Mouse (Mus musculus) midbrain, embryonic 15.5 days (tissue): ENCODE results near the gene Rassf2. TPM values are rescaled to one million over a fixed set of nuclear protein-coding genes. Genes with fewer than 3 reads are reported as not detected.

Experiments used
- ATAC-seq: fragments of 200-750 bp; cut with Nextera tagmentation; replicated peaks from 2 replicates; pipeline ENCODE4 v1.8.0; 2017; ENCODE audit warnings: moderate TSS enrichment
- H3K27ac ChIP-seq: fragments of 300-500 bp; sonication (generic); 2 replicates; pipeline ENCODE4 v1.5.1; 2015; ENCODE audit warnings: mild to moderate bottlenecking, inconsistent platforms
- H3K27me3 ChIP-seq: fragments of 300-500 bp; sonication (generic); replicated peaks from 2 replicates; pipeline ENCODE4 v1.6.1; 2015; ENCODE audit warnings: inconsistent platforms
- H3K36me3 ChIP-seq: fragments of 300-500 bp; sonication (generic); replicated peaks from 2 replicates; pipeline ENCODE4 v1.6.1; 2015; ENCODE audit warnings: inconsistent platforms
- H3K4me1 ChIP-seq: fragments of 300-500 bp; sonication (generic); 2 replicates; pipeline ENCODE4 v1.6.1; 2015; ENCODE audit warnings: inconsistent platforms
- H3K4me2 ChIP-seq: fragments of 300-500 bp; sonication (generic); 2 replicates; pipeline ENCODE4 v1.6.1; 2015; ENCODE audit warnings: inconsistent platforms, mild to moderate bottlenecking, moderate library complexity
- H3K4me3 ChIP-seq: fragments of 300-500 bp; sonication (generic); 2 replicates; pipeline ENCODE4 v1.5.1; 2015; ENCODE audit warnings: mild to moderate bottlenecking, inconsistent platforms
- H3K9ac ChIP-seq: fragments of 300-500 bp; sonication (generic); 2 replicates; pipeline ENCODE4 v1.6.1; 2015; ENCODE audit warnings: mild to moderate bottlenecking, inconsistent platforms
- H3K9me3 ChIP-seq: fragments of 300-500 bp; sonication (generic); 2 replicates; pipeline ENCODE4 v1.6.1; 2016; ENCODE audit warnings: inconsistent platforms
- WGBS: fragments of 180-500 bp; shearing (Covaris S2); methylation state at CpG from one replicate; pipeline ENCODE4 v1.1.7; 2015; ENCODE audit warnings: mixed read lengths; 5-methylcytosine and 5-hydroxymethylcytosine counted together
- polyA plus RNA-seq: library from polyadenylated mRNA; unstranded; fragments of >200 nt; fragmentation: Nextera tagmentation; extraction: Ambion mirVana; gene quantifications from 2 replicates; pipeline ENCODE4 v1.2.1, GENCODE M21; 2015

The Rassf2 gene
- polyA plus RNA-seq, 1 experiment from 2014 or later: 27.7 TPM

DNA sequence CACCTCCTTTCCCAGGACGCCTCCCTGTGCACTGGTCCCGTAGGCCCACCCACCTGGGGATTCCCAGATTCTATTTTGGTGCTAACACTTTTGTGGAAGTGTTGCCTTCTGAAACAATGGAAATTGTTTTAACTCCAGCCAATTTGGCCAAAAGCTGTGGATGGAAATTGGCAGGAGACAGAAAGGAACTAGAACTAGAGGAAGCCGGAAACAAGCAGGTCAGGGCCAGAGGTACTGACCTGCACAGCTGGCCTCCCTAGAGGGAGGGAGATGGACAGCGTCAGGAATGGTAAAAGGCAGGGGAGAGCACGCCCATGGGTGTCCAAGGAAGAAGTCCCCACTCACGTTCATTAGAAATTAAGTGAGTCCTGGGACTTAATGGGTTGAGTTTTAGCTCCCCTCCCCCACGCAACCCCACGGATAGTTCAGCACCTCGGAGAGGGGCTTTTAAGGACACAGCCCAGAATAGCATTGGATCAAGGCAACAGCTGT is 72.3 kb downstream of the Rassf2 start:
- Histone ChIP-seq H3K4me3 (no peak overlapping the region), H3K4me1 (peaks cover 5% of the 10 kb centered on the region), H3K27me3 (peaks cover 13% of the 10 kb centered on the region), H3K27ac (no peak overlapping the region), H3K4me2 (no peak overlapping the region), H3K36me3 (no peaks in the 10 kb centered on the region), H3K9ac (no peak overlapping the region), H3K9me3 (no peaks in the 10 kb centered on the region)
- no peak for ATAC-seq
- WGBS: 60% methylated on average over 9 of the region's 9 CpGs

DNA sequence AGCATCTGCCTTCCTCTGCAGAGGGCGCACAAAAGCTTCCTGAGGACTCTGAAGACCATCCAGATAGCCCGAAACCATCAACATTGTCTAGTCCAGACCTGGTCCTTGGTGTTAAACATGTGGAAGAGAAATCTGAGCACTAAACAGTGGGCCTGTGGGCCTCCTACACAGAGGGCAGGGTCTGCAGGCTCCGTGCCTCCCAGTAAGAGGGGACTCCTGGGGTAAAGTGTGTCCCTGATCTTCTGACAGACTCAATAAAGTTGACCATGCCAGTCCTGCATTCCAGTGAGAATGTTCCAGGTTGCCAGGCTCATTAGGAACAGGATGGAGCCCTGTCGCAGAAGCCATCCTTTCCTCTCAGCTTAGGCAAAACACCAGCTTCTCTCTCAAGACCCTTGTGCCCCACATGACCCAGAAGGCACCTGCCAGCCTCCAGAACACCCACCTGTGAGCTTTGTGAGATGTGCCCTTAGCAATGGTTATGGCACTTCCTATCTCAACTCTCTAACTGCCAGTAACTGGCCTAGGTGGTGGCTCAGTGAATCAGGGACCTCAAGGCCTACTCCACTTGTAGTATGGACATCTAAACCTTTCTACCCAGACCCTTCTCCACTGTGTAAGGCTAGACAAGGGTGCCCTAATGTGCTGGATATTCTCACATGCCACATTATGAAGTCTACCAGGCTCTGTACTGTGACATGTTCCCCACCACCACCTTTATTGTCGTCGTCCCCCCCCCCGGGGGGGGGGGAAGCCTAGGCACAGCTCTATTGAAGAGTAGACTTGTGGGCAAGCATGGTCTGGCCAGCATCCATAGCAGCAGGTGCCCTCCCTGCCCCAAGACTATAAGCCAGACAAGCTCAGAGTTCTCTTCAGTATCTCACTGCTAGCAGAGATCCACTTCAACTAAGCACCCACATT is 73.5 kb downstream of the Rassf2 start:
- peaks cover 10% of the 10 kb centered on the region for H3K4me1 ChIP-seq
- peaks cover 21% of the 10 kb centered on the region for H3K27me3 ChIP-seq
- H3K9ac ChIP-seq: no peak overlapping the region
- no peak overlapping the region for H3K27ac ChIP-seq
- no peak for ATAC-seq
- H3K36me3 ChIP-seq: no peaks in the 10 kb centered on the region
- H3K4me3 ChIP-seq: no peak overlapping the region
- 92% methylated on average over 7 of the region's 7 CpGs for WGBS
- no peak overlapping the region for H3K4me2 ChIP-seq
- H3K9me3 ChIP-seq: no peaks in the 10 kb centered on the region

DNA sequence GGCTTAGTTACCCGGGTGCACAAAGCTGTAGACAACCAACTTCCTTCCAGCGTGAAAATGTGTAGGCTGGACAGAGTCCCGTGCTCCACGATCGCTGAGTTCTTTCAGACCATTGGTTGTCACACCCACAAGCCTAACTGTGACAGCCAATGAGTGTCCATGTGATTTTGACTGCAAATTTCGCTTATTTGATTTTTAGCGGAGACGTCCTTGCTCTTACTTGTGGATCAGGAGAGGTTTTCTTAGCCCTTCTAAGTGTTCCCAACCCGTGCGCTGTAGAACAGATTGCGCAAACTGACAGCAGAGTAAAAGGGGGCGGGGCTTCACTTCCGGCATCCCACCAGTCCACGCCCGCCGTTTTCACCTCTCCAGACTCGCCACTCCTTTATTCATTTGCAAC is 74.8 kb downstream of the Rassf2 start:
- H3K4me1 ChIP-seq: peaks cover 13% of the 10 kb centered on the region
- no peak overlapping the region for H3K9ac ChIP-seq
- H3K9me3 ChIP-seq: no peaks in the 10 kb centered on the region
- H3K27ac ChIP-seq: no peak overlapping the region
- WGBS: 5% methylated on average over 17 of the region's 17 CpGs
- peak overlapping the region; percentile 59 for H3K4me2 ChIP-seq
- ATAC-seq: peak; percentile 75
- peak overlapping the region; percentile 41 for H3K4me3 ChIP-seq
- H3K36me3 ChIP-seq: no peaks in the 10 kb centered on the region
- H3K27me3 ChIP-seq: peaks cover 26% of the 10 kb centered on the region

DNA sequence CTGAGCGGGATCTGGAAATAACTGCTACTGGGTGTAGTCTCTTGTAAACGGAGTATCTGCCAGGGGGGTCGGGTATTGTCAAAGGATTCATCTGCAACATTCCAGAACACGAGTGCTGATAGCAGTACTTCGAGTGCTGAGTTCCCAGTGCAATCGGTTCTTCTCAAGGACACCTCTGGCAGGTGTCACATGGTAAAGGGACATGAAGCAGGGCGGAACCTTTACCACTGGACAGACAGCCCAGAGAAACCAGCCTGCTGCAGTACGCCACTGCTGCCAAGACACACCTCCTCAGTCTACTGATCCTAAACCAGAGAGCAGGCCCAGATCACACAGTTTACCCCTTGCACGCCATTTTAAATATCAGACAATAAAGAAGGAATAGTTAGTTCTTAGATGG is 75.2 kb downstream of the Rassf2 start:
- ATAC-seq: peak; percentile 55
- WGBS: 62% methylated on average over 9 of the region's 9 CpGs
- peaks cover 26% of the 10 kb centered on the region for H3K27me3 ChIP-seq

DNA sequence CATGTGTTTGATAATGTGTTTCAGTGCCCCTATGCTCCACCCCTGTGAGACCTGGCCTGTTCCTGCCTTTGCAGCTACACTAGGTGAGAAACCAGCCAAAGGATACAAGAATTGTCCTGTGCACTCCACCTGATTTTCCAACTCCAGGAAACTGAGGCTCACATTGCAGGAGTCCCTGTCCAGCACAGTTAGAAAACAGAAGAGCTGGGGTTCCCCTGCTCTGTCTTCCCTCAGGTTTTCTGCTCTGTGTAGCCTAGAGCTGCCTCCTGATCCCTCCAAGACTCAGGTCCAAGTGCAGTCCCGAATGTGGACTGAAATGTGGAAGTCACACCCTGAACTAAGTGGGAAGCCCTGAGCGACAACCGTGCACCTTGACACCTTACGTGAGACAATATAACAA is 76.3 kb downstream of the Rassf2 start:
- no peak for ATAC-seq
- Histone ChIP-seq H3K36me3 (no peaks in the 10 kb centered on the region), H3K4me1 (peaks cover 13% of the 10 kb centered on the region), H3K4me2 (no peak overlapping the region), H3K9ac (no peak overlapping the region), H3K9me3 (no peaks in the 10 kb centered on the region), H3K4me3 (no peak overlapping the region), H3K27me3 (peaks cover 26% of the 10 kb centered on the region), H3K27ac (no peak overlapping the region)
- 94% methylated on average over 4 of the region's 4 CpGs for WGBS

More for the DNA sequence above, 75.2 kb downstream of the Rassf2 start:
- H3K9me3 ChIP-seq: no peaks in the 10 kb centered on the region
- H3K9ac ChIP-seq: no peak overlapping the region
- H3K4me1 ChIP-seq: peaks cover 13% of the 10 kb centered on the region
- no peaks in the 10 kb centered on the region for H3K36me3 ChIP-seq
- peak overlapping the region; percentile 59 for H3K4me2 ChIP-seq
- no peak overlapping the region for H3K27ac ChIP-seq
- peak overlapping the region; percentile 41 for H3K4me3 ChIP-seq

DNA sequence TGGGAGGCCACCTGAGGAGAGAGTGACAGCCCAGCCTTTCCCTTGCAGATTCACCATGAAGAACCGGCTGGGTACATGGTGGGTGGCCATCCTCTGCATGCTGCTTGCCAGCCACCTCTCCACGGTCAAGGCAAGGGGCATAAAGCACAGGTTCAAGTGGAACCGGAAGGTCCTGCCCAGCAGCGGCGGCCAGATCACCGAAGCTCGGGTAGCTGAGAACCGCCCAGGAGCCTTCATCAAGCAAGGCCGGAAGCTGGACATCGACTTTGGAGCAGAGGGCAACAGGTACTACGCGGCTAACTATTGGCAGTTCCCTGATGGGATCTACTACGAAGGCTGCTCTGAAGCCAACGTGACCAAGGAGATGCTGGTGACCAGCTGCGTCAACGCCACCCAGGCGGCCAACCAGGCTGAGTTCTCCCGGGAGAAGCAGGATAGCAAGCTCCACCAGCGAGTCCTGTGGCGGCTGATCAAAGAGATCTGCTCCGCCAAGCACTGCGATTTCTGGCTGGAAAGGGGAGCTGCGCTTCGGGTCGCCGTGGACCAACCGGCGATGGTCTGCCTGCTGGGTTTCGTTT is 77.0 kb downstream of the Rassf2 start:
- 14% methylated on average over 29 of the region's 29 CpGs for WGBS
- H3K36me3 ChIP-seq: no peaks in the 10 kb centered on the region

DNA sequence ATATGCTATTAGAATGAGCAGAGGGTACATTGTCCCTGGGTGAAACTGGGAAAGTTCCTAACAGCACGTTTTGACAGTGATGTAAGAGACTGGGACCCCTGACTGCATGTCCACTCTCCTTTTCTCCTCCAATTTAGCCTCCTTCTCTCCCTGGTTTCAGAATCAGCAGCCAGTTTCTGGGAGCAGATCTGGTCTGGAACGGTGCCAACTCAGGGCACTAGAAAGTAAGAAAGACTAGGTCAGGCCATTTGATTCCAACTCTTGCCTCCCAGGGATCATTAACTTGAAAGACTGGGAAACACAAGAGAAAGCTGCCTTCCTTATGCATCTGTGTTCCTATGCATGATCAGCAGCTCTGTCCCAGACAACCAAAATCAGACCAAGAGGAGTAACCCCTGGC is 77.6 kb downstream of the Rassf2 start:
- Histone ChIP-seq H3K27ac (no peak overlapping the region), H3K36me3 (no peaks in the 10 kb centered on the region), H3K9ac (no peak overlapping the region), H3K4me3 (no peak overlapping the region), H3K9me3 (no peaks in the 10 kb centered on the region), H3K4me1 (peaks cover 13% of the 10 kb centered on the region), H3K27me3 (peaks cover 26% of the 10 kb centered on the region), H3K4me2 (no peak overlapping the region)
- 61% methylated on average over 2 of the region's 2 CpGs for WGBS
- no peak for ATAC-seq

More for the DNA sequence above, 77.0 kb downstream of the Rassf2 start:
- H3K27ac ChIP-seq: no peak overlapping the region
- H3K27me3 ChIP-seq: peaks cover 26% of the 10 kb centered on the region
- H3K9me3 ChIP-seq: no peaks in the 10 kb centered on the region
- H3K4me3 ChIP-seq: peak overlapping the region; percentile 17
- peak overlapping the region; percentile 44 for H3K4me2 ChIP-seq
- no peak for ATAC-seq
- H3K9ac ChIP-seq: no peak overlapping the region
- peaks cover 13% of the 10 kb centered on the region for H3K4me1 ChIP-seq

DNA sequence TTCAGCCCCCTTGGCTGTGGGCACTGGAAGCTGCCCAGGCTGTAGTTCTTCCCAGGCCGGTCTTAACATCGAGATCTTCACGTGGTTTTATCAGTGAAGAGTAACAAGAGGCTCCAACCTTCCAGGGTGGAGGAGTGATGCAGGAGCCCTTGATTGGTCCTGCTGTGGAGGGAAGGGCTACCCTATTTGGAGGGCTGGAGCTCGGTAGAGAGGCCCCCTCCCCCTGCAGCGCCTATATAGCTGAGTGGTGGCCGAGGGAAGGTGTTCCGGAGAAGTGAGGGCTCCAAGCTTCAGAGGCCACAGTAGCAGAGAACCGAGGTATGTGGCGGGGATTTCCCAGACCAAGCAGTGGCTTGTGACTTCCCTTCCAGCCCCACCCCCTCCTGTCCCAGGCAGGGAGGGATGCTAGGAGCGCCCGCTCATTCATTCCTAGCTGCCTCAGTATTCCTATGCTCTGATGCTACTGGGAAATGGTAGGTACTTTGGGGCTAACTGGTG is 79.4 kb downstream of the Rassf2 start, which contains the start of gene Prnd:
Gene Prnd (plus strand): TSS at position 264 of the 498 bp plus-strand sequence.
- no peak within 1 kb of the TSS for H3K4me2 ChIP-seq

DNA sequence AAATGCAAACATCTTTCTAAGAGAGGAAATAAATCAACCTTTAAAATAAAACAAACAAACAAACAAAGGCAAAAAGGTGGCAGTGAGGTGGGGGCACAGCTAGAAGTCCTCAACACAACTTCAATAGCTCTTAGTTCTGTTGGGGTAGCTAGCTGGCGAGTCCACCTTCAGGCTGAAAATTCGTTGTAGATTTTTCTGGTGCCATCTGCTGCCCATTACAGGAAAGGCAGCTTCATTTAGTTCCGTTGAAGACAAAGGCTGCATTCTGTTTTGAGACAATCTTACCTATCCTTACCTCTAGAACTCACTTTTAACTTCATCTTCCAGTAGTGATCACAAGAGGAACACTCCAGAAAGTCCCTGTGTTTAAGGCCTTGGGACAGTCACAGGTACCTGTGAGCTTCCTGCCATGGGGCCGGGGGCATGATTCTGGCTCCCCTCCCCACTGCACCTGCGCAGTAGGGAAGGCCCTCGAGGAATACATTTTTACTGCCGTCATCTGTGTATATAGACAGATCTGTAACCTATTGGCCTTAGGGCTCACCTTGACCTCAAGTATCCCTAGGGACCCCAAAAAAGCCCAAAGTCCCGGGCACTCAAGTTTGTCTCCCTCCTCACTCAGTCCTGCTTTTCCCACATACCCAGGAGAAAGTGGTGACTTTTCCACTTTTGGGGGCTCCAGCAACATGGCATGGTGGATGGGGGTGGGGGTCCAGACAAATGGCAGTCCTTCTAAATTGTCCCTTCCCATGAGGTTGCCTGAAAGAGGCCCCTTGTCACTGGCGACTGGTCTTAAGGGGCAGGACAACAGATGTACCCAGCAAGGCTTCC is 80.1 kb downstream of the Rassf2 start:
- Histone ChIP-seq H3K27me3 (peaks cover 21% of the 10 kb centered on the region), H3K9me3 (no peaks in the 10 kb centered on the region), H3K9ac (no peak overlapping the region), H3K4me2 (no peak overlapping the region), H3K4me3 (no peak overlapping the region), H3K4me1 (peaks cover 13% of the 10 kb centered on the region), H3K36me3 (no peaks in the 10 kb centered on the region), H3K27ac (no peak overlapping the region)
- peak; percentile 57 for ATAC-seq
- 52% methylated on average over 9 of the region's 9 CpGs for WGBS

More for the DNA sequence above, 79.4 kb downstream of the Rassf2 start, which contains the start of gene Prnd:
- Histone ChIP-seq H3K27me3 (peaks cover 21% of the 10 kb centered on the region), H3K4me3 (no peak within 1 kb of the TSS), H3K4me1 (peaks cover 13% of the 10 kb centered on the region), H3K9ac (no peak within 1 kb of the TSS), H3K9me3 (no peaks in the 10 kb centered on the region), H3K36me3 (no peaks in the 10 kb centered on the region), H3K27ac (no peak within 1 kb of the TSS)
- WGBS: 17% methylated on average over 11 of the region's 11 CpGs
- no peak for ATAC-seq

DNA sequence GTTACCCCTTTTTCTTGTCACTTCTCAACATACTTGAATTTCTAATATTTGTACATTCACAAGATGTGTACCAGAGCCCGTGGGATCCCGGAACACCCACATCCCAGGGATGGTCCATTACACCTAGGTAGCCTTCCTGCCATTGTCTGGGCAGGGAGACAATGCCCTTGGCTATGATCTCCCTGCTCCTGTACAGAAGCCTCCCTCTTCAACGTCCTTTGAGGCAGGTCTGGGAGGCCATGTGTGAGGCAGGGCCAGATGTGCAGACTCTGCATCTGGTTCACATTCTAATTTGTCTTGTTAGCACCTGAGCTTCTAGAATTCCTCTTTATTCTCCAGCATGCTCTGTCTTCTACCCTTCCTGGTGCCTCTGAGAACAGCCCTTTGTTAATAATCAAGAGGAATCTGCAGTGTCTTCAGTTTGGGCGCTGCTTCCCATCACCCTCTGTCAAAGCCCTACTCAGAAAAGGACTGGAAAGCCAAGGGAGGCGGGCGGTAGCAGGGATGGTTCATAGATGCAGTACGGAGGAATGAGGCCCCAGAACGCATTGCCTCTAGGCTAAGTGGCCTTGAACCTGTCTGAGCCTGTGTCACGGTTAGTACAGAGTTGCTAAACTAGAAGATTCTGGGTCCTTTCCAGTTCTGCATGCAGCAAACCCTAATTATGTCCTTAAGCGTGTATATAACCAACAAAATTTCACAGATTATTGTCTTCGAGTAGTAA is 81.0 kb downstream of the Rassf2 start:
- WGBS: 76% methylated on average over 11 of the region's 11 CpGs

DNA sequence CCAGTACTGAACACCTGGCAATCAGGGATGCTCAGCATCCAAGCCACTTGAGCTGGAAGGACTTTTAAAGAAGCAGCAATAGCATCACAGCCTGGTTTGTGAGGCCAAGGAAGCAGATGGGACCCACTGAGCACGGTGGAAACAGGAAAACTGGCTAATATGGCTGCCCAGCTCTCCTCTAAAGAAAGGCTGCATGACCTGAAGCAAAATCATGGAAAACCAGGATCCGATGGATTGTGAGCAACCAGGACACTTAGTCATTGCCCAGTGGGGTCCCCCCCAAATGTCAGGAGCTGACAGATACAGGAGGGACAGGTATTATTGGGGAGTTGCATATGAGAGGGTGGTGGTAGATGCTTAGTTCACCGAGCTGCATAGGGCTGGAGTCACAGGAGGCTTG is 81.9 kb downstream of the Rassf2 start:
- H3K4me3 ChIP-seq: no peak overlapping the region
- H3K27me3 ChIP-seq: peaks cover 16% of the 10 kb centered on the region
- peaks cover 12% of the 10 kb centered on the region for H3K4me1 ChIP-seq
- no peaks in the 10 kb centered on the region for H3K36me3 ChIP-seq
- WGBS: 76% methylated on average over 3 of the region's 3 CpGs
- H3K9me3 ChIP-seq: no peaks in the 10 kb centered on the region
- no peak for ATAC-seq
- H3K27ac ChIP-seq: no peak overlapping the region
- no peak overlapping the region for H3K9ac ChIP-seq
- no peak overlapping the region for H3K4me2 ChIP-seq

More for the DNA sequence above, 81.0 kb downstream of the Rassf2 start:
- H3K27me3 ChIP-seq: peaks cover 21% of the 10 kb centered on the region
- H3K4me3 ChIP-seq: no peak overlapping the region
- H3K4me1 ChIP-seq: peaks cover 13% of the 10 kb centered on the region
- no peaks in the 10 kb centered on the region for H3K9me3 ChIP-seq
- no peaks in the 10 kb centered on the region for H3K36me3 ChIP-seq
- no peak overlapping the region for H3K27ac ChIP-seq
- no peak for ATAC-seq
- H3K9ac ChIP-seq: no peak overlapping the region
- H3K4me2 ChIP-seq: no peak overlapping the region
